12 mouse cellular contexts compared by ENCODE assay signal in genomic region chr9:99671603-99672002, GRCm38 (mm10). TPM values are rescaled to one million over a fixed set of nuclear protein-coding genes. Genes with fewer than 3 reads are reported as not detected.
DNase-seq lines count a peak whose midpoint lies in the region; ATAC-seq and TF ChIP-seq lines count a peak whose summit lies in the region.
"Had no signal": no experiment of that assay in that cellular context is flagged by ENCODE, and none has a peak within 500 bp of the region (broad histone marks: within the 10 kb centered on the region; RNA-seq: fewer than 3 reads in every experiment).

No protein-coding gene starts in this region.

- H3K4me1 ChIP-seq in heart, embryonic 12.5 days (replicated peaks), result no peaks in the 10 kb centered on the region
- no peaks in the 10 kb centered on the region for H3K4me1 ChIP-seq in liver, adult 2 months (ENCODE audit: control insufficient read depth, insufficient read depth, low read length)
- no peaks in the 10 kb centered on the region; the same call in 1 of the 2 replicates for H3K4me1 ChIP-seq in liver, embryonic 11.5 days (replicated peaks; ENCODE audit: control insufficient read depth, insufficient read depth, low read length)
- H3K4me1 ChIP-seq: embryonic facial prominence, embryonic 15.5 days; limb, embryonic 13.5 days had no signal

- peak; percentile 61 for DNase-seq in heart, adult 11 months
- DNase-seq in liver, adult 2 months (ENCODE audit: extremely low read depth, low read depth, low spot score), result no peak
- DNase-seq in liver, embryonic 11.5 days (ENCODE audit: low spot score), result no peak
- peak; percentile 31 for DNase-seq in ZHBTc4 (ENCODE audit: low read depth, low spot score)
- DNase-seq in retina, embryonic 14.5 days (ENCODE audit: low spot score), result peak; percentile 31
- DNase-seq in gastrocnemius, postnatal 10 days, result no peak
- DNase-seq in thymus, postnatal 4 days, result no peak

- H3K27ac ChIP-seq in heart, embryonic 12.5 days (ENCODE audit: poor library complexity, severe bottlenecking), result no peak overlapping the region
- no peak overlapping the region for H3K27ac ChIP-seq in liver, adult 2 months (replicated peaks; ENCODE audit: insufficient read depth, low read depth, low read length)
- H3K27ac ChIP-seq in liver, embryonic 11.5 days (ENCODE audit: low read depth, low read length), result no peak overlapping the region
- H3K27ac ChIP-seq: embryonic facial prominence, embryonic 15.5 days; limb, embryonic 13.5 days had no signal

- TF ChIP-seq CTCF in liver, adult 2 months (IDR thresholded peaks at IDR 0.05; ENCODE audit: low read depth, low read length), result peak; percentile 36; the same call in 1 of the 2 replicates

- no peaks in the 10 kb centered on the region for H3K79me2 ChIP-seq in liver, adult 2 months (ENCODE audit: control insufficient read depth, insufficient read depth, low read length)

- no peaks in the 10 kb centered on the region for H3K27me3 ChIP-seq in heart, embryonic 12.5 days (replicated peaks)
- H3K27me3 ChIP-seq in liver, adult 2 months (ENCODE audit: control insufficient read depth, insufficient read depth, low read length), result no peaks in the 10 kb centered on the region
- H3K27me3 ChIP-seq in liver, embryonic 11.5 days (replicated peaks; ENCODE audit: control insufficient read depth, insufficient read depth, low read length), result no peaks in the 10 kb centered on the region
- H3K27me3 ChIP-seq: embryonic facial prominence, embryonic 15.5 days; limb, embryonic 13.5 days had no signal

- H3K9me3 ChIP-seq in heart, embryonic 12.5 days (replicated peaks), result peaks cover 8% of the 10 kb centered on the region; the same call in 1 of the 2 replicates
- 0 out of 2 replicates have a peak, but pooled peaks cover 3% of the 10 kb centered on the region for H3K9me3 ChIP-seq in liver, embryonic 11.5 days (ENCODE audit: control insufficient read depth, low read length)
- H3K9me3 ChIP-seq: embryonic facial prominence, embryonic 15.5 days had no signal

- H3K4me2 ChIP-seq in heart, embryonic 12.5 days, result no peak overlapping the region
- no peak overlapping the region for H3K4me2 ChIP-seq in liver, embryonic 11.5 days
- H3K4me2 ChIP-seq: embryonic facial prominence, embryonic 15.5 days; limb, embryonic 13.5 days had no signal

- no peak for TF ChIP-seq POLR2A in liver, adult 2 months (IDR thresholded peaks at IDR 0.05; ENCODE audit: extremely low read depth, insufficient read depth, low read length)

- H3K4me3 ChIP-seq in heart, embryonic 12.5 days, result no peak overlapping the region
- no peak overlapping the region for H3K4me3 ChIP-seq in liver, adult 2 months (ENCODE audit: insufficient read depth, low read depth, low read length)
- H3K4me3 ChIP-seq in liver, embryonic 11.5 days (ENCODE audit: low read depth, low read length), result no peak overlapping the region
- H3K4me3 ChIP-seq: embryonic facial prominence, embryonic 15.5 days; limb, embryonic 13.5 days had no signal

- H3K9ac ChIP-seq in heart, embryonic 12.5 days, result no peak overlapping the region
- no peak overlapping the region for H3K9ac ChIP-seq in liver, adult 2 months (ENCODE audit: low read depth, low read length)
- H3K9ac ChIP-seq in liver, embryonic 11.5 days (ENCODE audit: low read depth, low read length), result no peak overlapping the region
- H3K9ac ChIP-seq: embryonic facial prominence, embryonic 15.5 days; limb, embryonic 13.5 days had no signal

- 34% methylated on average over 2 of the region's 2 CpGs for WGBS in heart, embryonic 12.5 days
- 23% methylated on average over 2 of the region's 2 CpGs for WGBS in liver, adult 2 months
- 40% methylated on average over 2 of the region's 2 CpGs for WGBS in liver, embryonic 11.5 days

- ATAC-seq in heart, embryonic 12.5 days (ENCODE audit: insufficient number of reproducible peaks, low FRiP score), result no peak
- no peak for ATAC-seq in liver, embryonic 11.5 days (replicated peaks; ENCODE audit: low FRiP score)

- H3K36me3 ChIP-seq in heart, embryonic 12.5 days, result peaks cover 37% of the 10 kb centered on the region
- H3K36me3 ChIP-seq in liver, adult 2 months (ENCODE audit: control insufficient read depth, insufficient read depth, low read length), result no peaks in the 10 kb centered on the region
- H3K36me3 ChIP-seq in liver, embryonic 11.5 days (ENCODE audit: control insufficient read depth, insufficient read depth, low read length), result peaks cover 13% of the 10 kb centered on the region

RNA-seq across cellular contexts. Expression of gene Dzip1l, which starts 42.3 kb away (rescaled TPM):
- polyA plus RNA-seq in heart, embryonic 12.5 days (2016; fragmentation: Nextera tagmentation; extraction: Ambion mirVana), result 20.5 and 23.4 TPM in 2 replicates
- 0.46 and 0.47 TPM in 2 replicates for total RNA-seq in liver, adult 2 months (2014; rRNA removed)
- polyA plus RNA-seq in liver, adult 2 months (2012; rRNA removed), result 0.20 and 0.22 TPM in 2 replicates
- polyA plus RNA-seq in liver, embryonic 11.5 days (2014; fragmentation: Nextera tagmentation; extraction: Ambion mirVana), result 5.0 and 6.2 TPM in 2 replicates
- 1 to 10 TPM; 3.5 to 4.7 TPM for total RNA-seq in gastrocnemius, postnatal 10 days (2021)

RNA-seq across cellular contexts. Expression of gene Cldn18, which starts 45.5 kb away (rescaled TPM):
- polyA plus RNA-seq in heart, embryonic 12.5 days (2016; fragmentation: Nextera tagmentation; extraction: Ambion mirVana), result 0.17 TPM in 1 of 2 replicates, not detected in the other
- not detected in 2 replicates for total RNA-seq in liver, adult 2 months (2014; rRNA removed)
- polyA plus RNA-seq in liver, adult 2 months (2012; rRNA removed), result 0.06 TPM in 1 of 2 replicates, not detected in the other
- polyA plus RNA-seq in liver, embryonic 11.5 days (2014; fragmentation: Nextera tagmentation; extraction: Ambion mirVana), result 0.08 and 0.21 TPM in 2 replicates
- not detected for total RNA-seq in gastrocnemius, postnatal 10 days (2021)
- total RNA-seq: heart, postnatal 14 days had no signal
- polyA plus RNA-seq: embryonic facial prominence, embryonic 15.5 days; limb, embryonic 13.5 days; neural tube, embryonic 14.5 days had no signal

RNA-seq across cellular contexts. Expression of gene A4gnt, which starts 59.3 kb away (rescaled TPM):
- not detected in 2 replicates for polyA plus RNA-seq in heart, embryonic 12.5 days (2016; fragmentation: Nextera tagmentation; extraction: Ambion mirVana)
- not detected in 2 replicates for total RNA-seq in liver, adult 2 months (2014; rRNA removed)
- not detected in 2 replicates for polyA plus RNA-seq in liver, adult 2 months (2012; rRNA removed)
- not detected in 2 replicates for polyA plus RNA-seq in liver, embryonic 11.5 days (2014; fragmentation: Nextera tagmentation; extraction: Ambion mirVana)
- total RNA-seq in gastrocnemius, postnatal 10 days (2021), result not detected
- total RNA-seq: heart, postnatal 14 days had no signal
- polyA plus RNA-seq: embryonic facial prominence, embryonic 15.5 days; limb, embryonic 13.5 days; neural tube, embryonic 14.5 days had no signal

Comparison
In these comparisons a context has a peak if more than half of its experiments do, and no peak if none do; other contexts are left out.
1. DNase-seq: peak in heart, adult 11 months (single experiment), ZHBTc4 (single experiment) and retina, embryonic 14.5 days (single experiment); none in liver, adult 2 months (single experiment), liver, embryonic 11.5 days (single experiment), gastrocnemius, postnatal 10 days (single experiment) and thymus, postnatal 4 days (single experiment).